Mouse (Mus musculus) forebrain, embryonic 10.5 days (tissue): Measurements from ENCODE around the gene Gm26920. TPM values are rescaled to one million over a fixed set of nuclear protein-coding genes. Genes with fewer than 3 reads are reported as not detected.

Experiments used
- DNase-seq: peaks from one replicate; pipeline ENCODE4 v3.0.0-alpha.2; 2017; ENCODE audit warnings: low spot score; ENCODE audit errors: extremely low spot score
- H3K27ac ChIP-seq: fragments of 300-500 bp; sonication (generic); 2 replicates; pipeline ENCODE4 v1.5.1; 2016; ENCODE audit warnings: mild to moderate bottlenecking
- H3K27me3 ChIP-seq: fragments of 300-500 bp; sonication (generic); 2 replicates; pipeline ENCODE4 v1.6.1; 2016; ENCODE audit warnings: mild to moderate bottlenecking; ENCODE audit not compliant: poor library complexity, severe bottlenecking
- H3K36me3 ChIP-seq: fragments of 300-500 bp; sonication (generic); replicated peaks from 2 replicates; pipeline ENCODE4 v1.6.1; 2016; ENCODE audit warnings: mild to moderate bottlenecking, moderate library complexity
- H3K4me1 ChIP-seq: fragments of 300-500 bp; sonication (generic); 2 replicates; pipeline ENCODE4 v1.6.1; 2016
- H3K4me3 ChIP-seq: fragments of 300-500 bp; sonication (generic); 2 replicates; pipeline ENCODE4 v1.5.1; 2016; ENCODE audit warnings: mild to moderate bottlenecking, moderate library complexity
- H3K9me3 ChIP-seq: fragments of 300-500 bp; sonication (generic); 2 replicates; pipeline ENCODE4 v1.6.1; 2016; ENCODE audit warnings: mild to moderate bottlenecking, moderate library complexity
- WGBS: fragments of 180-500 bp; shearing (Covaris S2); methylation state at CpG from one replicate; pipeline ENCODE4 v1.1.7; 2016; 5-methylcytosine and 5-hydroxymethylcytosine counted together
- microRNA-seq: library from miRNA; unstranded; fragments of <30 nt; microRNA quantifications from one replicate; pipeline ENCODE4, GENCODE M21; 2017
- polyA plus RNA-seq: library from polyadenylated mRNA; unstranded; fragments of >200 nt; fragmentation: Nextera tagmentation; extraction: Ambion mirVana; gene quantifications from 2 replicates; pipeline ENCODE4 v1.2.1, GENCODE M21; 2016

Gm26920 gene
- polyA plus RNA-seq, 1 experiment from 2014 or later, result 2.8 TPM

DNA sequence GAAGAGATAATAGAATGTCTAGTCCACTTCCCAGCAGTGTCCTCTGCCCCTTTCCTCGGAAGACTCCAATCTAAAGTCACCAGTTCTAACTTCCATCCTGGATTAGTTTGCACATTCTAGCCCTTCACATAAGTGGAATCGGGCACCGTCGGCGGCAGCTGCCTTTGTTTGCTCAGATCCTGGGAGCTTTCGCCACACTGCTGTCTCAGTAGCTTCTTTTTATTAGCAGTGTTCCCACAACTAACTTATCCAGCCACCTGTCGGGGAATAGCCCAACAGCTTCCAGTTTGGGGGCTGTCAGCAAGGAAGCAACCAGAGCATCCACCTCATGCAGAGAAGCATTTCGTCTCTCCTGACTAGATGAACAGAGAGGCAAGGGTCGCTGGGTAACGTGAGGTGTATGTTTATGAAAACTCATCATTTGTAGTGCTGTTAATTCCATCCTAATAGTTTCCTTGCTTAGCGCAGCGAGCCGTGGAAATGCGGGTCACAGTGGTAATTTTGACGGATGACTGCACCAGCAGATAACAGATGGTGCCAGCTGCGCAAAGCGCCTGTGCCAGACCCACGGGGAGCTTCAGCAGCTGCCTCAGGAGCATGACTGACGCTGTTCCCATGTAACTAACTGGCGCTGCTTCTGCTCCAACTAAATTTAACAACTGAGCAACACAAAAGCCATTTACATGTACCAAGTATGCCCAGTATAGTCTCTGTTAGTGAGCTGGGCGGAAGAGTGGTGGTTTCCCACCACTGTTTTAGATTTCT is 80.7 kb downstream of the Gm26920 start:
- H3K4me1 ChIP-seq, result peaks cover 6% of the 10 kb centered on the region; the same call in 1 of the 2 replicates
- 89% methylated on average over 21 of the region's 21 CpGs for WGBS
- no peaks in the 10 kb centered on the region for H3K9me3 ChIP-seq
- no peak for DNase-seq
- H3K36me3 ChIP-seq, result peaks cover 92% of the 10 kb centered on the region
- no peak overlapping the region for H3K27ac ChIP-seq
- no peaks in the 10 kb centered on the region for H3K27me3 ChIP-seq
- no peak overlapping the region for H3K4me3 ChIP-seq

DNA sequence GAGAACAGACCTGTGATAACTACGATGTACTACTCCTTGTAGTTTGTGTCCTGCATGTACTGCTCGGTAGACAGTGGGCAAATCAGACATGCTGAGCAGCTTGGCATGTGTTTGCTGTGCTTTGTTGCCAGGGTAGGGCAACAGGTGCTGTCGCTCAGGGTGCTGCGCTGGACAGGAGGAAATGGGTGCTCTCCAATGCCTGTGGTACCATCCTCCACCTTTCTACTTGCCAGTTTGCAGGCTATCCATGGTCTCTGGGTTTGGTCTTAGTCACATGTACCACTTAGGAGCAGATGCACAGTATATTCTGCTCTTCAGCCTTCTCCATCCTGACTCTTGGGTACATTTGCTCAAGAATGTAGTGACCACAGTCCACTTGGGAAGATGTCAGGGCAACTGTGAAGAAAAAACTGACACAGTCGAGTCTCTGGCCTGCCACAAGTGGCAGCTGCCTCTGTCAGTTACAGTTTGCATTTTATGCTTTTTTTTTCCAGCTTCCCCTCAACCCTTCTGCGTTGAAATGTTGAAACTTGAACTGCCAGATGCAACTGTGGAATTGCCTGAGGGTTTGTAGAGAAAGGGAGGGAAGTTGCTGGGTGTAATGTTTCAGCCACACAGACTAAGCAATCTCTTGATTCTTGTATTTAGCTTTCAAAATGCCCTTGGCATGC is 82.1 kb downstream of the Gm26920 start:
- H3K36me3 ChIP-seq, result peaks cover 91% of the 10 kb centered on the region
- WGBS, result 85% methylated on average over 6 of the region's 6 CpGs
- no peaks in the 10 kb centered on the region for H3K27me3 ChIP-seq
- H3K4me3 ChIP-seq, result no peak overlapping the region
- no peaks in the 10 kb centered on the region for H3K9me3 ChIP-seq
- H3K4me1 ChIP-seq, result peaks cover 6% of the 10 kb centered on the region; the same call in 1 of the 2 replicates
- H3K27ac ChIP-seq, result no peak overlapping the region
- DNase-seq, result no peak

DNA sequence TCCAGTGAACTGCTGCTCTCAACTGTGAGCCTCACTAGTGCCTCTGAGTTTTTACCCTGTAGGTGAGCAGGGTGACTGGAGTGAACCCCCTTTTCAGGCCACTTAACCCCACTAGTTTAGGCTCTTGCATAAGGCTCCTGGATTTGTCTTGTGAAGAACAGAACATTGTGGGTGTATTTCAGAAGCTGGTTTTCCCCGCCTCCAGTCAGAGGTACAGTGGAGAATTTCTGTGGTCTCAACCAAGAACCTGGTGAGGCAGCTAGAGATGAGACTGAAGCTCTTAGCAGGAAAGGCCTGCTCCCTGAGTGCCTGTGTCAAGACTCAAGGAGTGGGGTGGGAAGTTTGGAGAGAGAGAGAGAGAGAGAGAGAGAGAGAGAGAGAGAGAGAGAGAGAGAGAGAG is 82.6 kb downstream of the Gm26920 start:
- Histone ChIP-seq H3K36me3 (peaks cover 91% of the 10 kb centered on the region), H3K9me3 (no peaks in the 10 kb centered on the region), H3K27ac (no peak overlapping the region), H3K4me1 (peaks cover 6% of the 10 kb centered on the region; the same call in 1 of the 2 replicates), H3K4me3 (no peak overlapping the region), H3K27me3 (no peaks in the 10 kb centered on the region)
- WGBS, result 100% methylated on average over 1 of the region's 1 CpGs
- DNase-seq, result no peak

Small RNAs within 50 kb of the gene (microRNA-seq; reads per million reads assigned to microRNA genes)
- gene Gm23368, result not detected

Other genes with a start within 250 kb of the Gm26920 start
- 10.5 and 10.6 TPM in 2 replicates for gene Zfp940, start 236.7 kb downstream of the Gm26920 start, polyA plus RNA-seq
- gene Zfp420, start 230.4 kb downstream of the Gm26920 start, polyA plus RNA-seq, result 8.4 and 9.0 TPM in 2 replicates
- gene Zfp27, start 183.8 kb downstream of the Gm26920 start, polyA plus RNA-seq, result 9.8 and 10.0 TPM in 2 replicates
- 4.0 and 5.2 TPM in 2 replicates for gene Zfp383, start 182.2 kb downstream of the Gm26920 start, polyA plus RNA-seq
- gene Zfp74, start 136.3 kb downstream of the Gm26920 start, polyA plus RNA-seq, result 13.5 and 13.8 TPM in 2 replicates
- gene Zfp568, start 106.5 kb downstream of the Gm26920 start, polyA plus RNA-seq, result 22.7 and 25.0 TPM in 2 replicates
- 2.8 and 3.6 TPM in 2 replicates for gene Zfp14, start 39.0 kb downstream of the Gm26920 start, polyA plus RNA-seq
- 5.9 and 6.4 TPM in 2 replicates for gene Zfp82, start 17.5 kb downstream of the Gm26920 start, polyA plus RNA-seq
- gene Zfp566, start 117 bp upstream of the Gm26920 start, polyA plus RNA-seq, result 17.3 and 18.1 TPM in 2 replicates
- 104 TPM in 2 replicates for gene Zfp260, start 4.4 kb upstream of the Gm26920 start, polyA plus RNA-seq
- gene Zfp382, start 31.5 kb upstream of the Gm26920 start, polyA plus RNA-seq, result 10.7 and 11.5 TPM in 2 replicates
- 20.3 and 21.1 TPM in 2 replicates for gene Zfp146, start 79.3 kb upstream of the Gm26920 start, polyA plus RNA-seq
- 4.0 and 4.5 TPM in 2 replicates for gene Cox7a1, start 93.7 kb upstream of the Gm26920 start, polyA plus RNA-seq
- 45.9 and 51.2 TPM in 2 replicates for gene Capns1, start 108.4 kb upstream of the Gm26920 start, polyA plus RNA-seq
- 163 and 169 TPM in 2 replicates for gene Polr2i, start 141.5 kb upstream of the Gm26920 start, polyA plus RNA-seq
- 248 and 257 TPM in 2 replicates for gene Tbcb, start 141.9 kb upstream of the Gm26920 start, polyA plus RNA-seq
- gene Ovol3, start 145.3 kb upstream of the Gm26920 start, polyA plus RNA-seq, result not detected in 2 replicates
- 0.38 and 0.48 TPM in 2 replicates for gene Thap8, start 189.7 kb upstream of the Gm26920 start, polyA plus RNA-seq
- 18.7 and 20.3 TPM in 2 replicates for gene Wdr62, start 190.0 kb upstream of the Gm26920 start, polyA plus RNA-seq
- gene Clip3, start 201.3 kb upstream of the Gm26920 start, polyA plus RNA-seq, result 52.8 and 53.1 TPM in 2 replicates
- gene Alkbh6, start 218.3 kb upstream of the Gm26920 start, polyA plus RNA-seq, result 82.3 and 90.2 TPM in 2 replicates
- 29.8 and 32.8 TPM in 2 replicates for gene Syne4, start 224.4 kb upstream of the Gm26920 start, polyA plus RNA-seq
- gene E130208F15Rik, start 231.3 kb upstream of the Gm26920 start, polyA plus RNA-seq, result 3.0 and 3.2 TPM in 2 replicates
- gene Sdhaf1, start 233.5 kb upstream of the Gm26920 start, polyA plus RNA-seq, result 17.3 and 19.5 TPM in 2 replicates